Mouse (Mus musculus) thymus, adult 2 months (tissue): ENCODE results near the gene Slc16a12.

ENCODE experiments used
- CTCF ChIP-seq: fragments of 200-500 bp; IDR thresholded peaks from 2 replicates; pipeline ENCODE4 v1.5.1; 2012; ENCODE audit warnings: mild to moderate bottlenecking, control low read depth, low read length, moderate library complexity, borderline replicate concordance; ENCODE audit not compliant: control insufficient read depth, poor library complexity, insufficient read depth; ENCODE audit errors: extremely low read depth
- POLR2A ChIP-seq: fragments of 200-500 bp; IDR thresholded peaks from 2 replicates; pipeline ENCODE4 v1.6.1; 2012; ENCODE audit warnings: mild to moderate bottlenecking, low read length, control low read depth, moderate library complexity; ENCODE audit not compliant: control insufficient read depth, poor library complexity, insufficient read depth; ENCODE audit errors: extremely low read depth

GRCm38 (mm10) chr19:34707571-34707970, 39.5 kb downstream of the Slc16a12 start:
- TF ChIP-seq CTCF (no peak), POLR2A (no peak)
